Mouse (Mus musculus) mouse embryonic stem cell (cell line): ENCODE data around the gene Glra4.
"Not testable (repeated sequence)": the region's sequence is repeated elsewhere in the genome, so short reads cannot be mapped to it uniquely, and the experiment has no call there.

Experiments
- in situ Hi-C, 2 experiments: fragments of 300-500 bp; cut with MboI; formaldehyde crosslinking; loops; 1 replicate in 1 of 2; 3 replicates in 1 of 2; pipeline ENCODE4 v1.14.3; 2019 to 2020; ENCODE audit warnings: low sequenced_read_pairs in 2 of 2, low pct_unique_long_range_greater_than_20kb in 1 of 2, mixed read lengths in 1 of 2; ENCODE audit not compliant: unreplicated experiment in 1 of 2

The Glra4 gene

GRCm38 (mm10) chrX:136741651-136742201 lies 38.2 kb downstream of the Glra4 start:
- in situ Hi-C loops = loop anchor here in 1 of 2 experiments (25.0 kb wide), 1 partner anchor 396 kb away; no protein-coding TSS in a partner anchor

GRCm38 (mm10) chrX:136740791-136741650 lies 38.9 kb downstream of the Glra4 start:
- in situ Hi-C loops = loop anchor here in 1 of 2 experiments (25.0 kb wide), 1 partner anchor 396 kb away; no protein-coding TSS in a partner anchor

- in situ Hi-C loops = loop anchor here in 1 of 2 experiments (25.0 kb wide), 1 partner anchor 397 kb away; no protein-coding TSS in a partner anchor
Measured at GRCm38 (mm10) chrX:136740087-136740790, 39.7 kb downstream of the Glra4 start.

DNA sequence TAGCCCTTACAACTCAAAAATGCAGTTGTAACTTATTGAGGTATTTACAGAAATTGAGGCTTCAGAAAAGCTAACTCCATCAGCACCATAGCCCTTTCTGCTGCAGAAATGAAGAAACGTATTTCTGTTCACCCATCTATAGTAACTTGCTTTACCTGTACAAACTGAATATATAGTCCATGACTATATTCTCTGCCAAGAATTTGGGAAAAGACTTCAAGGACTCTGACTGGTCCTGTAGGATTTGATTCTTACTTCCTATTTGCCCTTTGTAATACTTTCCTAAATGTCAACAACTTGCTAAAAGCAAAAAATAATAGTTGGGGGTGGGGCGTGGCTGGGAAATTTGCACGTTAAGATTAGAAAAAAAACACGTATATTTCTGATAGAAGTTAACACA lies 47.9 kb downstream of the Glra4 start:
- in situ Hi-C loops = loop anchor here in 1 of 2 experiments (25.0 kb wide), 1 partner anchor 405 kb away; no protein-coding TSS in a partner anchor

GRCm38 (mm10) chrX:136714742-136715474 lies 65.0 kb downstream of the Glra4 start:
- in situ Hi-C loops = not testable (repeated sequence)

DNA sequence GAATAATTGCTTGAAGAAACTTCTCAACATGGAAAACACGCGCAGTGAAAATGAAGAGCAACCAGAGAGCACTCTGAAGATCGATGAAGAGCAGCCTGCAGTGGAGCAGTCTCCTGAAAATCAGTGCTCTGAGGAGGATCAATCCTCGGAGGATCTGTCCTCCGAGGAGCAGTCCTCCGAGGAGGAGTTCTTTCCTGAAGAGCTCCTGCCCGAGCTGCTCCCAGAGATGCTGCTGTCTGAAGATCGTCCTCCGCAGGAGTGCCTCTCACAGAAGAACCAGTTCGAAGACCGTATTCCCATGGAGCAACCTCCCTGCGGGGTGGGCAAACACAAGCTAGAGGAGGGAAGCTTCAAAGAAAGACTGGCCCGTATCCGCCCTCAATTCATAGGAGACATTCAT lies 71.2 kb downstream of the Glra4 start:
- in situ Hi-C loops = no loop called here

DNA sequence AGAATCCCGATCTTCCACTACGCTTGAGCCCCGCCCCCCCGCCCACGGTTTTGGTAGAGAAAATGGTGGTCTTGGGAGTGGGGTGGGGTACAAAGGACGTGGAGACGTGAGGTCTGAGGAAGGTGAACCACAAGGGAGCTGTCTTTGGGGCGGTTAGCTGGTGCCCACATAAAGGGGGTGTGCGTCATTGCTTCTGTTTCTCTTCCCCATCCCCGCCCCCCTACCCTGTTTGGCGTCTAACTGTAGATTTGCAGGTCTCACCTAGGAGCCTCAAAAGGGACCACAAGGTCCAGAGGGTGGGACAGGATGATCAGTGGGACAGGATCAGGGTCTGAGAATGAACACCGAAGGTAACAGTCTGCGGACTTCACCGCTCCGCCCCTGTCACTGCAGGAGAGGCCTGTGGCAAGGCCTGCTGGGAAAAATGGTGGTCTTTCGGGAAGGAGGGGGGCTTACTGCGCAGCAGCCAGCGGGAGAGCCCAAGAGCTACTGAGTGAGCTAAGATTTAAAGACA lies 71.7 kb downstream of the Glra4 start:
- in situ Hi-C loops = no loop called here
